Mouse (Mus musculus): Measurements from ENCODE around the gene 4931429L15Rik.

GRCm38 (mm10) chr9:46327706-46328571 lies 8.2 kb upstream of the 4931429L15Rik start:
- TF ChIP-seq CTCF (IDR thresholded peaks at IDR 0.05; ENCODE audit: borderline replicate concordance, insufficient read depth, low read depth, low read length), result peak; percentile 9; the same call in 1 of the 2 replicates
- TF ChIP-seq POLR2A (IDR thresholded peaks at IDR 0.05; ENCODE audit: borderline replicate concordance, insufficient read depth, low read length), result no peak
